Mouse (Mus musculus): ENCODE results near the gene Itga2. TPM values are rescaled to one million over a fixed set of nuclear protein-coding genes. Genes with fewer than 3 reads are reported as not detected.

Itga2 gene
- total and polyA plus RNA-seq, 2 experiments: 0.01 to 0.09 TPM

DNA sequence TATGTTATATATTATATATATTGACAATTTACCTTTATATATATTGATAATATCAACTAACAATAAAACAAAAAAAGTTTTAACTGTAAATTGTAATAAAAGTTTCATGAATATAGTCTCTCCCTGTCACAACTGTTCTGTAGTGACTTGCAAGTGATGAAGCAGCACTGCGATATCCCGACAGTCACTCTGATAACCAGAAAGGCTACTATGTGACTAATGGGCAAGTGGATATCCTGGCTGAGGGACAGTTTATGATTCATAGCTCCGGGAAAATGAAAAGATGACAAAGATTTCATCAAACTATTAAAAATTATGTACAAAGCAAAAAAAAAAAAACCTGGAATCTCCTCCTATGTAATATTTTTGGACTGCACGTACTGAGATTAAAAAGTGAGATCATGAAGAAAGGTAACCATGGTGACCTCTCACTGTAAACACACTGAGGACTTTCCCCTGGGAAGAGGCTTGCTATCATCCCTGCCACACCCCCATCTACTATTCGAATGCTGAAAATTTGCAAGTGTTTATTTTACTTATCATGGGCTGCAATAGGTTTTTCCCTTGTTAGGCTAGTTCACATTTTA lies 122.2 kb downstream of the Itga2 start:
- WGBS: 19% methylated on average over 5 of the region's 5 CpGs
- peak; percentile 84 for DNase-seq (ENCODE audit: extremely low read depth, low read depth, low spot score)
- Histone ChIP-seq H3K27me3 (ENCODE audit: control insufficient read depth, insufficient read depth, low read length) (no peaks in the 10 kb centered on the region), H3K4me1 (ENCODE audit: control insufficient read depth, insufficient read depth, low read length) (peaks cover 6% of the 10 kb centered on the region; the same call in 1 of the 2 replicates), H3K36me3 (ENCODE audit: control insufficient read depth, insufficient read depth, low read length) (no peaks in the 10 kb centered on the region; the same call in 1 of the 2 replicates), H3K4me3 (ENCODE audit: insufficient read depth, low read depth, low read length) (no peak overlapping the region), H3K79me2 (ENCODE audit: control insufficient read depth, insufficient read depth, low read length) (no peaks in the 10 kb centered on the region), H3K27ac (replicated peaks; ENCODE audit: insufficient read depth, low read depth, low read length) (no peak overlapping the region), H3K9ac (ENCODE audit: low read depth, low read length) (no peak overlapping the region)
- TF ChIP-seq POLR2A (IDR thresholded peaks at IDR 0.05; ENCODE audit: extremely low read depth, insufficient read depth, low read length) (no peak), CTCF (IDR thresholded peaks at IDR 0.05; ENCODE audit: low read depth, low read length) (no peak)

DNA sequence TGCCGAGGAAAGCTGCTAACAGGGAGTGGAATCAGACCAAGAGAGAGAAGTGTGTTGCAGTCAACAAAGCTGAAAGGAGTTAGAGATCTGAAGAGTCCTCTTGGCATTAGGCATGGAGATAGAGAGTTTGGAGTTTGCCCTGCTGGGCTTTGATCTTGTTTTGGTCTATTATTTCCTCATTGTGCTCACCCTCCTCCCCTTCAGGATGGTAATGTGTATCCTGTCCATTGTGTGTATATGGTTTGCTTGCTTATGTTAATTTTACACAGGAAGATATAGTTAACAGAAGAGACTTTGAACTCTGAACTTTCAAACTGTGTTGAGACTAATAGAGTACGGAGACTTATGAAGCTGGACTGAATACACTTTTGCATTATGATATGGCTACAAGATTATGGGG lies 128.9 kb downstream of the Itga2 start:
- Histone ChIP-seq H3K4me1 (ENCODE audit: control insufficient read depth, insufficient read depth, low read length) (peaks cover 14% of the 10 kb centered on the region), H3K9ac (ENCODE audit: low read depth, low read length) (no peak overlapping the region), H3K36me3 (ENCODE audit: control insufficient read depth, insufficient read depth, low read length) (no peaks in the 10 kb centered on the region), H3K79me2 (ENCODE audit: control insufficient read depth, insufficient read depth, low read length) (no peaks in the 10 kb centered on the region), H3K27ac (replicated peaks; ENCODE audit: insufficient read depth, low read depth, low read length) (peak overlapping the region; percentile 76), H3K27me3 (ENCODE audit: control insufficient read depth, insufficient read depth, low read length) (no peaks in the 10 kb centered on the region), H3K4me3 (ENCODE audit: insufficient read depth, low read depth, low read length) (no peak overlapping the region)
- DNase-seq (ENCODE audit: extremely low read depth, low read depth, low spot score): peak; percentile 70
- 33% methylated on average over 2 of the region's 2 CpGs for WGBS
- no peak for TF ChIP-seq POLR2A (IDR thresholded peaks at IDR 0.05; ENCODE audit: extremely low read depth, insufficient read depth, low read length)
- TF ChIP-seq CTCF (IDR thresholded peaks at IDR 0.05; ENCODE audit: low read depth, low read length): no peak

DNA sequence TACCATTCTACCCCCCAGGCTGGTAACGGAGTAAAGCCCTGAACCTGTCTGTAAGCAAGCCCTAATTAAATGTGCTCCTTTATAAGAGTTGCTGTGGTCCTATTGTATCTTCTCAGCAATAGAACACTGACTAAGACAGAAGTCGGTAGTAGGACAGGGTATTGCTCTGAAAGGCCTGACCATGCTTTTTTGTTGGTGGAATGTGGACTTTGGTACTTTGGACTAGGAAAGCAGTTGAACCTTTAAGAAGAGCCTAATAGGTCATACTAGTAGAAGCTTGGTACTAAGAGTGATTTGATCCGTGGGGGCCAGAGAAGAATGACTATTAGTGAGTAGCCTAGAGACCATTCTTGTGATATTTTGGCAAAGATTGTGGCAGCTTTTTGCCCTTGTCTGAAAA lies 130.0 kb downstream of the Itga2 start:
- WGBS: 24% methylated on average over 3 of the region's 3 CpGs

DNA sequence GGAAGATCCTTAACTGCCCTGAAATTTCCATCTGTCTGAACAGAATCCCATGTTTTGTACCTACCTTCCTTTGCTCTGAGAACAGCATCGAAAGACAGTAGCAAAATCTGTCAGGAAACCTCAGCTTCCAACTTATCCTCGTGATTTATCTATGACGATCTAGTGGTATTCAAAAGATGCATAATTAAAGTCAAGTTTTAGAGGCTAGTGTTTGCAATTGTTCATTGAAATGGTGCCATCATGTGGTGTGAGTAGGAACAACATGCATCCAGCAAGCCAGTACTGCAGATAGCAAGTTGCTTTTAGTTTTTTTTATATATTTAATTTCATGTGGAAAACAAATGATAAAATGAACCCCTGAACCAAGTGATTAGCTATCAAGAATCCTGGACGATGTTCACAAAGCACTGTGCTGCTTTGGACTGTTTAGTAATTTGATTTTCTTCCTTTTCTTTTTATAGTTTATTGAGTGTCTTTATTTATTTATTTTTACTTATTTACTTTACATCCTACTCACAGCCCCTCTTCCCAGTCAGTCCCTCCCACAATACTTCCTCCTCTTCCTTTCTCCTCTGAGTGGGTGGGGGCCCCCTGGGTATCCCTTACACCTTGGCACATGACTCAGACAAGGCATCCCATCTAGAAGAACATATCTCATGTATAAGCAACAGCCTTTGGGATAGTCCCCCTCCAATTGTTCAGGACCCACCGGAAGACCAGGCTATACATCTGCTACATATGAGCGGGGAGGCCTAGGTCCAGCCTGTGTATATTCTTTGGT lies 138.5 kb downstream of the Itga2 start:
- TF ChIP-seq POLR2A (IDR thresholded peaks at IDR 0.05; ENCODE audit: extremely low read depth, insufficient read depth, low read length) (no peak), CTCF (IDR thresholded peaks at IDR 0.05; ENCODE audit: low read depth, low read length) (peak; percentile 31; the same call in 1 of the 2 replicates)
- no peaks in the 10 kb centered on the region for H3K79me2 ChIP-seq (ENCODE audit: control insufficient read depth, insufficient read depth, low read length)
- no peaks in the 10 kb centered on the region for H3K27me3 ChIP-seq (ENCODE audit: control insufficient read depth, insufficient read depth, low read length)
- H3K27ac ChIP-seq (replicated peaks; ENCODE audit: insufficient read depth, low read depth, low read length): no peak overlapping the region
- no peak overlapping the region for H3K9ac ChIP-seq (ENCODE audit: low read depth, low read length)
- H3K36me3 ChIP-seq (ENCODE audit: control insufficient read depth, insufficient read depth, low read length): no peaks in the 10 kb centered on the region
- WGBS: 36% methylated on average over 6 of the region's 6 CpGs
- H3K4me1 ChIP-seq (ENCODE audit: control insufficient read depth, insufficient read depth, low read length): no peaks in the 10 kb centered on the region
- DNase-seq (ENCODE audit: extremely low read depth, low read depth, low spot score): peak; percentile 59
- H3K4me3 ChIP-seq (ENCODE audit: insufficient read depth, low read depth, low read length): no peak overlapping the region

More for the DNA sequence above, 130.0 kb downstream of the Itga2 start:
- peaks cover 14% of the 10 kb centered on the region for H3K4me1 ChIP-seq (ENCODE audit: control insufficient read depth, insufficient read depth, low read length)
- no peaks in the 10 kb centered on the region for H3K36me3 ChIP-seq (ENCODE audit: control insufficient read depth, insufficient read depth, low read length)
- no peaks in the 10 kb centered on the region for H3K79me2 ChIP-seq (ENCODE audit: control insufficient read depth, insufficient read depth, low read length)
- H3K27me3 ChIP-seq (ENCODE audit: control insufficient read depth, insufficient read depth, low read length): no peaks in the 10 kb centered on the region
- peak overlapping the region; percentile 31; the same call in 1 of the 2 replicates for H3K9ac ChIP-seq (ENCODE audit: low read depth, low read length)
- peak overlapping the region; percentile 81 for H3K27ac ChIP-seq (replicated peaks; ENCODE audit: insufficient read depth, low read depth, low read length)
- TF ChIP-seq CTCF (IDR thresholded peaks at IDR 0.05; ENCODE audit: low read depth, low read length) (no peak), POLR2A (IDR thresholded peaks at IDR 0.05; ENCODE audit: extremely low read depth, insufficient read depth, low read length) (no peak)
- DNase-seq (ENCODE audit: extremely low read depth, low read depth, low spot score): peak; percentile 94
- H3K4me3 ChIP-seq (ENCODE audit: insufficient read depth, low read depth, low read length): no peak overlapping the region

DNA sequence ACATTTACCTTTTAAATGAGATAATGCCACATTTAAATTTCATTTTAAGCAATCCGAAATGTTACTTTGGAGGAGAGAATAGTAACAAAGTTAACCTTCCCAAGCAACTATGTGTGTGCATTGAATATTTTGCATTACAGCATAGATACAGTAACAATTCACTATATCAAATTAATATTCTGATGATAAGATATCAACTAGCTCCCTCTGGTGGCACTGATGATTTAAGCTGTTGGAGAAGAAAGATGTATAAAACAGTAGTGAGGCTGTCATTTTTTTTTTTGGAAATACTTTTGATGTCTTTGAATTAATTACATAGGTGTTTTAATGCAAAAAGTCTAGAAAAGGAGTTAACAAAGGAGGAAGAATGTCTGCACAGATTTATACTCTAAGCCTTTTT lies 140.4 kb downstream of the Itga2 start:
- no peaks in the 10 kb centered on the region for H3K4me1 ChIP-seq (ENCODE audit: control insufficient read depth, insufficient read depth, low read length)
- H3K9ac ChIP-seq (ENCODE audit: low read depth, low read length): no peak overlapping the region
- H3K79me2 ChIP-seq (ENCODE audit: control insufficient read depth, insufficient read depth, low read length): no peaks in the 10 kb centered on the region
- DNase-seq (ENCODE audit: extremely low read depth, low read depth, low spot score): peak; percentile 22
- TF ChIP-seq CTCF (IDR thresholded peaks at IDR 0.05; ENCODE audit: low read depth, low read length): no peak
- TF ChIP-seq POLR2A (IDR thresholded peaks at IDR 0.05; ENCODE audit: extremely low read depth, insufficient read depth, low read length): no peak
- 85% methylated on average over 1 of the region's 1 CpGs for WGBS
- H3K27ac ChIP-seq (replicated peaks; ENCODE audit: insufficient read depth, low read depth, low read length): no peak overlapping the region
- H3K27me3 ChIP-seq (ENCODE audit: control insufficient read depth, insufficient read depth, low read length): no peaks in the 10 kb centered on the region
- H3K4me3 ChIP-seq (ENCODE audit: insufficient read depth, low read depth, low read length): no peak overlapping the region
- H3K36me3 ChIP-seq (ENCODE audit: control insufficient read depth, insufficient read depth, low read length): no peaks in the 10 kb centered on the region

Other genes with a start within 250 kb of the Itga2 start
- 114 and 136 TPM in 2 replicates for gene Mocs2, start 113.9 kb downstream of the Itga2 start, total RNA-seq (2014; rRNA removed)
- gene Mocs2, start 113.9 kb downstream of the Itga2 start, polyA plus RNA-seq (2012; rRNA removed): 45.1 and 52.6 TPM in 2 replicates
- gene Pelo, start 158.1 kb upstream of the Itga2 start, total RNA-seq (2014; rRNA removed): 3.8 and 5.1 TPM in 2 replicates
- gene Pelo, start 158.1 kb upstream of the Itga2 start, polyA plus RNA-seq (2012; rRNA removed): 20.3 and 28.5 TPM in 2 replicates
- gene Gm49395, start 169.8 kb upstream of the Itga2 start, total RNA-seq (2014; rRNA removed): 1.6 and 2.7 TPM in 2 replicates
- 1.5 and 1.6 TPM in 2 replicates for gene Gm49395, start 169.8 kb upstream of the Itga2 start, polyA plus RNA-seq (2012; rRNA removed)
- gene Itga1, start 169.9 kb upstream of the Itga2 start, total RNA-seq (2014; rRNA removed): 20.1 and 22.2 TPM in 2 replicates
- gene Itga1, start 169.9 kb upstream of the Itga2 start, polyA plus RNA-seq (2012; rRNA removed): 2.9 and 3.2 TPM in 2 replicates

Data from liver, adult 2 months (tissue).